Mouse (Mus musculus) gastrocnemius, postnatal 4 days (tissue): ENCODE data around the gene Fam173a. TPM values are rescaled to one million over a fixed set of nuclear protein-coding genes. Genes with fewer than 3 reads are reported as not detected.
A peak's percentile ranks its signal among the peaks of the same experiment; 100 is the strongest.
"Not testable (repeated sequence)": the region's sequence is repeated elsewhere in the genome, so short reads cannot be mapped to it uniquely, and the experiment has no call there.

Experiments used
- DNase-seq, 2 experiments: peaks; one replicate each; pipeline ENCODE4 v3.0.0; 2021 to 2022; ENCODE audit warnings: low spot score in 2 of 2, mixed read lengths in 2 of 2
- total RNA-seq, 2 experiments: library from RNA; stranded (reverse); gene quantifications; 2 replicates each; pipeline ENCODE4 v1.2.3; 2021

Gene Fam173a
- total RNA-seq, 2 experiments from 2014 or later, result 45.6 to 45.8 TPM

DNA sequence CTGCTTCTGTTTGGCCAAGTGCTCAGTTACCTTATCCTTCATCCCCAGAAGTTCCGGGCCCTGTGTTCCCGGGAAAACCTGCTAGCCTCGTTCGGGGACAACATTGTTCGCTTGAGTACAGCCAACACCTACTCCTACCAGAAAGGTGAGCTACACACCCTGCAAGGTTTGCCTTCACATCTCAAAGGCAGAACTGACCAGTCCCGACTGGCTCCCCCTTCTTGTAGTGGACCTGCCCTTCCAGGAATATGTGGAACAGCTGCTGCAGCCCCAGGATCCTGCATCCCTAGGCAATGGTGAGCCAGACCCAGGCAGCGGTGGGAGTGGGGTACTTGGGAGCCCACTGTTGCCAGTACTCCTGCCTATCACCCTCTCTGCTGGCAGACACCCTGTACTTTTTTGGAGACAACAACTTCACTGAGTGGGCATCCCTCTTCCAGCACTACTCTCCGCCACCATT lies 36.9 kb upstream of the Fam173a start:
- no peak for DNase-seq

DNA sequence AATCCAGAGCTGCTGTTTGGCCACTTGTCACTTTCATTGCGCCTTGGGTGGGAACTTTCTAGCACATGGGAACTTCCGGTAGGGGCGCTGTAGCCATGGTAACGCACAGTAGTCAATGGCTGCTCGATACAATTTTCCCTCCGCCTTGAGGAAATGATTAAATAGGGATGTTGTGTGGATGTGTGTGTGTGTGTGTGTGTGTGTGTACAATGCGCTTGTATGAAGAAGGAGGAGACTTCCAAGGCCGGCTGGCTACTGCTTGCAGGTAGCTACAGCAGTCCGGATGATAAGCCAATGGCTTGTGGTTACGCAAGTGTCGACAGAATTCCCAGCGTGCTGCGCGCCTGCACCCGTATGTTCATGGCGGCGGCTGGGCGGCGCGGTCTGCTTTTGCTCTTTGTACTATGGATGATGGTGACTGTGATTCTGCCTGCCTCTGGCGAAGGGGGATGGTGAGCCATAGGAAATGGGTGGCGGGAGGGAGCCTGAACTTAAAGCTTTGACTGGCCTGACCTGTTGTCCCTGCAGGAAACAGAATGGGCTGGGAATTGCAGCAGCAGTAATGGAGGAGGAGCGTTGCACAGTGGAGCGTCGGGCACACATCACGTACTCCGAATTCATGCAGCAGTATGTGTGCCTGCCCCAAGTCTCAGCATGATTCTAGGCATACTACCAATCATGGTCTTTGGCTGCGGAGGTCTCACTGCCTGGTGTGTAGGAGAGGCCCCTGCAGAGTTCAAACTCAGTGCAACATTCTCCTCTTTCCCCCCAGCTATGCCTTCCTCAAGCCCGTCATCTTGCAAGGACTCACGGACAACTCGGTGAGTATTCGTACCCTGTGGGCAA lies 36.2 kb upstream of the Fam173a start, which contains the start of gene Jmjd8:
Gene Jmjd8 (plus strand): TSS at position 156 of the 846 bp plus-strand sequence.
- peak in 1 of 2 experiments; percentile 72 for DNase-seq

DNA sequence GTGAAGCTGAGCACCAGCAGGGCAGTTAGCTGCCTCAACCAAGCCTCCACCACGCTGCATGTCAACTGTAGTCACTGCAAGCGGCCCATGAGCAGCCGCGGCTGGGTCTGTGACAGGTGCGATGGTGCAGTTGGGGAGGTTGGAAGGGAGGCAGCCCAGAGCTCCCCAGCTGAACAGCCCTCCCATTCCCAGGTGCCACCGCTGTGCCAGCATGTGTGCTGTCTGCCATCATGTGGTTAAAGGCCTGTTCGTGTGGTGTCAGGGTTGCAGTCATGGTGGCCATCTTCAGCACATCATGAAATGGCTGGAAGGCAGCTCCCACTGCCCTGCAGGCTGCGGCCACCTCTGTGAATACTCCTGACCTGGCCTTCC lies 35.5 kb upstream of the Fam173a start:
- DNase-seq, result no peak

GRCm38 (mm10) chr17:25827546-25828222 lies 35.0 kb upstream of the Fam173a start:
- DNase-seq, result no peak

GRCm38 (mm10) chr17:25827011-25827410 lies 34.3 kb upstream of the Fam173a start:
- DNase-seq, result no peak

DNA sequence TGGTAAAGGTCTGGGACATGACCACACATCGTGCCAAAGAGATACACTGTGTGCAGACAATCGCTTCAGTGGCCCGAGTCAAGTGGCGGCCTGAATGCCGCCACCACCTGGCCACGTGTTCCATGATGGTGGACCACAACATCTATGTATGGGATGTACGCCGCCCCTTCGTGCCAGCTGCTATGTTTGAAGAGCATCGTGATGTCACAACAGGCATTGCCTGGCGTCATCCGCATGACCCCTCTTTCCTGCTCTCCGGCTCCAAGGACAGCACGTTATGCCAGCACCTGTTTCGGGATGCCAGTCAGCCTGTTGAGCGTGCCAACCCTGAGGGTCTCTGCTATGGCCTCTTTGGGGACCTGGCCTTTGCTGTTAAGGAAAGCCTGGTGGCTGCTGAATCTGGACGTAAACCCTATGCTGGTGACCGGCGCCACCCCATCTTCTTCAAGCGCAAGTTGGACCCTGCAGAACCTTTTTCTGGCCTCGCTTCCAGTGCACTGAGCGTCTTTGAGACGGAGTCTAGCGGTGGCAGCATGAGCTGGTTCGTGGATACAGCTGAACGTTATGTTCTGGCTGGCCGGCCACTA lies 33.4 kb upstream of the Fam173a start:
- DNase-seq, result no peak

DNA sequence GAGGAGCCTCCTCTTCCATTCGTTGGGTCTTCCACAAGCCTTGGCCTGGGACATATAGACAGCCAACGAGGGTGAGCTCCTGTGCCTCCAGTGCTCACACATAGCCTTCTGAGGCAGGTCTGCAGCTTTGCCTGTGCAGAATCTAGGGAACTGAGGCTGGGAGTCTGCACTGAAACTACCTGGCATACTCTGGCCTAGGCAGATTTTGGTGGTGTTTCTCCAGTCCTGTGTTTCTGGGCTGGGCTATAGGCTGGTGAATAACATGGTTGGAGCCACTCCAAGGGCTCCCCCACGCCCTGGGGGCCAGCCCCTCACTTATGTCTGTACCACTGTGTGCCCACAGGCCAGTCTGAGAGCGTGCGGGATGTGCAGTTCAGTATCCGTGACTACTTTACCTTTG lies 32.6 kb upstream of the Fam173a start:
- no peak for DNase-seq

DNA sequence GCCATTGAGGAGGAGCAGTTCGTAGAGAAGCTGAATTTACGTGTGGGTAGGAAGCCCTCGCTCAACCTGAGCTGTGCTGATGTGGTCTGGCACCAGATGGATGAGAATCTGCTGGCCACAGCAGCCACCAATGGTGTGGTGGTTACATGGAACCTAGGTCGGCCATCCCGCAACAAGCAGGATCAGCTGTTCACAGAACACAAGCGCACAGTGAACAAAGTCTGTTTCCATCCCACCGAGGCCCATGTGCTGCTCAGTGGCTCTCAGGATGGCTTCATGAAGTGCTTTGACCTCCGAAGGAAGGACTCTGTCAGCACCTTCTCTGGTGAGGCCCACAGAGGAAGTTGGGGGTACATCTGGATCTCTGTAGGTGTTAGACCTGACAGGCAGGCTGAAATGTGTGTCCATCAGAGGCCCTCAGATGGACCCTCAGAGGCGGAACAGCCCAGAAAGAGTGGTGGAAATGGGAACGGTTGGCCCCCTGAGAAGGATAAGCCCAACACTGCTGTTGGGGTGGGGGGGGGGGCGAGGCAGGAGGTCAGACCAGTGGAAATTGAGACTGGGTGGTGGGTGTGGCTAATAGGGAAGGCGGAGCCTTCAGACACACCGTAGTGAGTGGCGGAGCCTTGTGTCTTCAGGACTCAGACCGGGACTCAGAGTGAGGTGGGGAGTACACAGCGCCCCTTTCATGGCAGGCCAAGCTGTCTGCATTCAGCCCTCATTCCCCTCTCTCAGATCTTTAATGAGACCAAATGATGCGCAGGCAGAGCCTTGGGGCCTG lies 31.9 kb upstream of the Fam173a start:
- no peak for DNase-seq

GRCm38 (mm10) chr17:25823452-25823851 lies 30.8 kb upstream of the Fam173a start, which contains the start of gene Wdr24:
TSS of gene Wdr24 (plus strand) at chr17:25823627.
- DNase-seq, result peak in 1 of 2 experiments; percentile 65

DNA sequence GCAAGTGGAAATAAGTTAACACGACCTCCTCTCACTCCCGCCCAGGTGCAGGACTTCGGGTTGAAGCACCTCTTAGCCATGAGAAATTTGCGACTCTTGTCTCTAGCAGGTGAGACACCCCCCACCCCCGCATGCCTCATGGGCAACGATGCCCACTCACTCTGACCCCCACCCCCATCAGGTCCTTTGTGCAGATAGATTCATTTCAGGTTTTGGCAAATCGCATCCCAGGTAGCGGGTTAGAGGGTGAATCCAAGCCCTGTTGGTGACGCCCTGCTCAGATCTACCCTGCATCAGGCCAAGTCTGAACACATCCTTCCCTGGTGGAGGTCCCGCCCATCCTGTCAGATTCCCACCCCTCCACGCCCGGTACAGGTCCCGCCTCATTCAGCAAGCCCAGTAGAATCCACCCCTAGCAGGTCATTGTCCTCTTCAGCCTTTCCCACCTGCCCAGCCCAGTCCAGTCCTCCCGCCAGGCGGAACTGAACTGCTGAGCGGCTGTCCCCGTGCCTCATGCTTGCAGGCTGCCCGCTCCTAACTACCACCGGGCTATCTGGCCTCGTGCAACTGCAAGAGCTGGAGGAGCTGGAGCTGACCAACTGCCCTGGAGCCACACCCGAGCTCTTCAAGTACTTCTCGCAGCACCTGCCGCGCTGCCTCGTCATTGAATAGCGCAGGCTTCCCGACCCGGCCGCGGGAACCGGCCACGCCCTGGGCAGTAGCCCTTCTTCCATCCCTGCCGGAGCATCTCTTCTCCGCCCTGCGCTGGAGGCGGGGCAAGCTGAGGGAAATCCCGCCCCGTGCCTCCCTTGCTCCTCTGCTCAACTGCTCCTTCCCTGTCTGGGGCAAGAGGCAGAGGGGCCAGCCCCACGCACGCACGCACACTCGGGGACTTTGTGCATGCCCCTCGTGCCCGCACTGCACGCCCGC lies 26.4 kb upstream of the Fam173a start:
- DNase-seq, result no peak

- no peak for DNase-seq
Measured at GRCm38 (mm10) chr17:25817662-25818061, 25.0 kb upstream of the Fam173a start.

DNA sequence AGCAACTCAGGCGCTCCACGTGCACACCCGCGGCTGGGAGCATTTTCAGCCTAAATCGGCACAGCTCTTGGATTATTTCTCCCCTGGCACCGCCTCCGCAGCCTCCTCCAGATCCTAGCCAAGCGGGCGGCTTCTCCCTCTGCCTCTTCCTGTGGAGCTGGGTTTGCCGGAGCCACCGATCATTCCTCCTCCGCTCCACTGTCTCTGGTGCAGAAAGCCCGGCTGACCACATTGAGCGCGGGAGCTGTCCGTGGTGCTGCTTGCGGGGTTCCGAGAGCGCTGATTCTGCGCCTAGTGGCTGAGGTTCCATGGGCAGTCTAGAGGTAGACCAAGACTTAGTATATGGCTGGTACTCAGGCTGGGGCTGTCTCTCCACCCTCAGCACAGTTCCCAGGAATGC lies 20.8 kb upstream of the Fam173a start:
- DNase-seq, result peak; percentile 81 to 90

- no peak for DNase-seq
Measured at GRCm38 (mm10) chr17:25810890-25811289, 18.2 kb upstream of the Fam173a start.

DNA sequence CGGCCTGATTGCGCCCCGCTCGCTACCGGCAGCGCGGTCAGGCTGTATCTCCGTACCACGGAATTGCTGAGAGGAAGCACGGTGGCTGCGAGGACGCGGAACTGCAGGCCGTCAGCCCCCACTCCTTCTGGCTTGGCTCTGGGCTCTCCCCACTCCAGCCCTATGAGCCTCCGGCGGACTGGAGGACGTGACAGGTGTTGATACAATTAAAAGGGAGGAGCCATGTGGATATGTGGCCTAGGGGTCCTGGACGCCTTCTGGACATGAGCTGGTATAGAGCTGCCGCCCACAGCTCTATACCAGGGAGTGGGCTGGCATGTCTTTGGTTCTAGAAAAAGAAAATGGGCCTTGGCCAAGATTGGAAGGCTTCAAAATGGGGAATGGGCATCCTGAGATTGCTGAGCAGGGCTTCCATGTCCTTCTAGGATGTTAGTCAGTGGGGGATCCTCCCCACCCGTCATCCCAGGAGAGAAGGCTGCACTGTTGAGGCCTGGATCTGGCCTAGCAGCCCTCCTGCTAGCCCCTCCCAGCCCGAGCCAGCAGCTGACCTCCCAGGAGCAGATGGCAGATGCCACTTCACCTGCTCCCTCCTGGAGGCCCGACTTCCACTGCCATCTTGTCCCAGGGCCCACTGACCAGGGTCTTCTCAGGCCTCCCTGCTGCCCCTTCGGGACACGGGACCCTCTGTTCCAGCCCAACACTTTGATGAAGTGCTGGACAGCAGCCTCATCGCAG lies 17.1 kb upstream of the Fam173a start:
- DNase-seq, result no peak

- DNase-seq, result peak in 1 of 2 experiments; percentile 58
Measured at GRCm38 (mm10) chr17:25808789-25809605, 16.3 kb upstream of the Fam173a start, which contains the start of gene Fbxl16. TSS of gene Fbxl16 (plus strand) at chr17:25809085.

- no peak for DNase-seq
Measured at GRCm38 (mm10) chr17:25808028-25808427, 15.3 kb upstream of the Fam173a start.

DNA sequence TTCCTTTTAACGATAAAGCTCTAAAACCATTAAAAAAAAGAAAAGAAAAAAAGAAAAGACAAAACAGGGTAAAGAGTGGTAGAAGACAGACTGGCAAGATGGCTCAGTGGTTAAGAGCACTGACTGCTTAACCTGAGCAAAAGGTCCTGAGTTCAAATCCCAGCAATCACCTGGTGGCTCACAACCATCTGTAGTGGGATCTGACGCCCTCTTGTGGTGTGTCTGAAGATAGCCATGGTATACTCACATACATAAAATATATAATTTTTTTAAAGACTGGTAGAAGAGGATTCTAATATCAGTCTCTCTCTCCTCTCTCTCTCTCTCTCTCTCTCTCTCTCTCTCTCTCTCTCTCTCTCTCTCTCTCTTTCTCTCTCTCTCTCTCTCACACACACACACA lies 14.8 kb upstream of the Fam173a start:
- not testable (repeated sequence) for DNase-seq

GRCm38 (mm10) chr17:25806507-25806906 lies 13.8 kb upstream of the Fam173a start:
- no peak for DNase-seq
